Mouse (Mus musculus) MEL (cell line): Measurements from ENCODE around the gene Ipmk. TPM values are rescaled to one million over a fixed set of nuclear protein-coding genes. Genes with fewer than 3 reads are reported as not detected.

Source experiments
- DNase-seq: peaks from one replicate; pipeline ENCODE4 v3.0.0; 2011; ENCODE audit warnings: low read depth, low spot score
- H3K27ac ChIP-seq: 2 replicates; pipeline ENCODE4 v1.5.1; 2012; ENCODE audit warnings: low read depth, mild to moderate bottlenecking, control low read depth, low read length, moderate library complexity; ENCODE audit not compliant: control insufficient read depth
- H3K27me3 ChIP-seq, 2 experiments: fragments of 150-350 bp in 1 of 2; sonication (generic) in 1 of 2; 2 replicates each; pipeline ENCODE4 v1.6.1; 2012; ENCODE audit warnings: low read length in 2 of 2, mild to moderate bottlenecking in 2 of 2, improper control_type of control experiment in 1 of 2, moderate library complexity in 1 of 2; ENCODE audit not compliant: insufficient read depth in 2 of 2, control insufficient read depth in 1 of 2
- H3K36me3 ChIP-seq, 2 experiments: 2 replicates each; pipeline ENCODE4 v1.6.1; 2012 to 2014; ENCODE audit warnings: low read length in 2 of 2, improper control_type of control experiment in 1 of 2, inconsistent platforms in 1 of 2, mild to moderate bottlenecking in 1 of 2; ENCODE audit not compliant: insufficient read depth in 2 of 2, control insufficient read depth in 1 of 2
- H3K4me1 ChIP-seq, 2 experiments: fragments of 150-350 bp in 1 of 2; sonication (generic) in 1 of 2; 2 replicates each; pipeline ENCODE4 v1.6.1; 2012; ENCODE audit warnings: low read length in 2 of 2, improper control_type of control experiment in 1 of 2, mild to moderate bottlenecking in 1 of 2; ENCODE audit not compliant: insufficient read depth in 2 of 2, control insufficient read depth in 1 of 2
- H3K4me3 ChIP-seq, 2 experiments: fragments of 150-350 bp in 1 of 2; sonication (generic) in 1 of 2; 2 replicates each; pipeline ENCODE4 v1.5.1; 2012; ENCODE audit warnings: low read depth in 2 of 2, low read length in 2 of 2, mild to moderate bottlenecking in 2 of 2, moderate library complexity in 2 of 2, control low read depth in 1 of 2, improper control_type of control experiment in 1 of 2; ENCODE audit not compliant: control insufficient read depth in 1 of 2, insufficient read depth in 1 of 2
- H3K79me2 ChIP-seq: 2 replicates; pipeline ENCODE4 v1.6.1; 2012; ENCODE audit warnings: mild to moderate bottlenecking, low read length, moderate library complexity; ENCODE audit not compliant: control insufficient read depth, poor library complexity, insufficient read depth
- H3K9ac ChIP-seq: 2 replicates; pipeline ENCODE4 v1.6.1; 2012; ENCODE audit warnings: low read depth, mild to moderate bottlenecking, control low read depth, low read length, moderate library complexity; ENCODE audit not compliant: control insufficient read depth, poor library complexity, severe bottlenecking
- H3K9me3 ChIP-seq: fragments of 150-350 bp; sonication (generic); replicated peaks from 2 replicates; pipeline ENCODE4 v1.6.1; 2012; ENCODE audit warnings: mild to moderate bottlenecking, low read length, improper control_type of control experiment, moderate library complexity; ENCODE audit not compliant: insufficient read depth
- BHLHE40 ChIP-seq: IDR thresholded peaks from 2 replicates; pipeline ENCODE4 v1.6.1; 2012; ENCODE audit warnings: low read depth, mild to moderate bottlenecking, inconsistent platforms, low read length, improper control_type of control experiment, borderline replicate concordance
- CHD1 ChIP-seq: IDR thresholded peaks from 2 replicates; pipeline ENCODE4 v1.6.1; 2012; ENCODE audit warnings: low read depth, mild to moderate bottlenecking, inconsistent platforms, low read length, improper control_type of control experiment
- CHD2 ChIP-seq: IDR thresholded peaks from 2 replicates; pipeline ENCODE4 v1.6.1; 2011; ENCODE audit warnings: low read length, improper control_type of control experiment
- CTCF ChIP-seq, 3 experiments: IDR thresholded peaks in 2 of 3; conservative IDR thresholded peaks in 1 of 3; 2 replicates each; pipeline ENCODE4 v1.5.1; 2011 to 2012; ENCODE audit warnings: low read length in 3 of 3, low read depth in 2 of 3, mild to moderate bottlenecking in 2 of 3, improper control_type of control experiment in 1 of 3, inconsistent platforms in 1 of 3, mixed read lengths in 1 of 3, moderate library complexity in 1 of 3; ENCODE audit not compliant: control insufficient read depth in 1 of 3, insufficient read depth in 1 of 3, poor library complexity in 1 of 3, severe bottlenecking in 1 of 3
- E2F4 ChIP-seq: IDR thresholded peaks from 2 replicates; pipeline ENCODE4 v1.6.1; 2011; ENCODE audit warnings: low read depth, low read length, improper control_type of control experiment, borderline replicate concordance
- EP300 ChIP-seq, 2 experiments: IDR thresholded peaks; 2 replicates each; pipeline ENCODE4 v1.6.1; 2011; ENCODE audit warnings: improper control_type of control experiment in 2 of 2, low read length in 2 of 2, low read depth in 1 of 2, mild to moderate bottlenecking in 1 of 2
- ETS1 ChIP-seq: IDR thresholded peaks from 2 replicates; pipeline ENCODE4 v1.6.1; 2012; ENCODE audit warnings: low read depth, mild to moderate bottlenecking, inconsistent platforms, low read length, improper control_type of control experiment, moderate library complexity
- HCFC1 ChIP-seq: IDR thresholded peaks from 2 replicates; pipeline ENCODE4 v1.6.1; 2012; ENCODE audit warnings: low read depth, mild to moderate bottlenecking, inconsistent platforms, low read length, improper control_type of control experiment, moderate library complexity
- JUND ChIP-seq: IDR thresholded peaks from 2 replicates; pipeline ENCODE4 v1.6.1; 2011; ENCODE audit warnings: low read depth, mild to moderate bottlenecking, improper control_type of control experiment, low read length
- KAT2A ChIP-seq: conservative IDR thresholded peaks from 2 replicates; pipeline ENCODE4 v1.6.1; 2012; ENCODE audit warnings: low read depth, low read length, improper control_type of control experiment, inconsistent platforms
- MAFK ChIP-seq: IDR thresholded peaks from 2 replicates; pipeline ENCODE4 v1.6.1; 2011; ENCODE audit warnings: low read depth, mild to moderate bottlenecking, low read length, improper control_type of control experiment, borderline replicate concordance
- MEF2A ChIP-seq: IDR thresholded peaks from 2 replicates; pipeline ENCODE4 v1.6.1; 2014; ENCODE audit warnings: low read depth, mild to moderate bottlenecking, inconsistent platforms, low read length, improper control_type of control experiment; ENCODE audit not compliant: poor library complexity, insufficient replicate concordance, severe bottlenecking; ENCODE audit errors: extremely low read depth
- NELFE ChIP-seq: IDR thresholded peaks from 2 replicates; pipeline ENCODE4 v1.6.1; 2011; ENCODE audit warnings: low read depth, low read length, improper control_type of control experiment
- NRF1 ChIP-seq: IDR thresholded peaks from 2 replicates; pipeline ENCODE4 v1.6.1; 2014; ENCODE audit warnings: low read depth, mild to moderate bottlenecking, inconsistent platforms, low read length, improper control_type of control experiment, moderate library complexity; ENCODE audit not compliant: poor library complexity, insufficient read depth, severe bottlenecking
- POLR2A ChIP-seq, 2 experiments: IDR thresholded peaks; 2 replicates each; pipeline ENCODE4 v1.6.1; 2011 to 2012; ENCODE audit warnings: low read length in 2 of 2, mild to moderate bottlenecking in 2 of 2, control low read depth in 1 of 2, improper control_type of control experiment in 1 of 2, low read depth in 1 of 2, moderate library complexity in 1 of 2; ENCODE audit not compliant: control insufficient read depth in 1 of 2, insufficient read depth in 1 of 2, poor library complexity in 1 of 2
- POLR2AphosphoS2 ChIP-seq: IDR thresholded peaks from 2 replicates; pipeline ENCODE4 v1.6.1; 2011; ENCODE audit warnings: low read length, improper control_type of control experiment
- RAD21 ChIP-seq: IDR thresholded peaks from 2 replicates; pipeline ENCODE4 v1.6.1; 2011; ENCODE audit warnings: mild to moderate bottlenecking, low read depth, low read length, improper control_type of control experiment
- RCOR1 ChIP-seq: IDR thresholded peaks from 2 replicates; pipeline ENCODE4 v1.6.1; 2012; ENCODE audit warnings: low read depth, mild to moderate bottlenecking, inconsistent platforms, low read length, improper control_type of control experiment
- SIN3A ChIP-seq: IDR thresholded peaks from 2 replicates; pipeline ENCODE4 v1.6.1; 2012; ENCODE audit warnings: low read length, improper control_type of control experiment, inconsistent platforms
- SMC3 ChIP-seq: IDR thresholded peaks from 2 replicates; pipeline ENCODE4 v1.6.1; 2011; ENCODE audit warnings: low read depth, low read length, improper control_type of control experiment
- TAL1 ChIP-seq: IDR thresholded peaks from 2 replicates; pipeline ENCODE4 v1.6.1; 2012; ENCODE audit warnings: mild to moderate bottlenecking, inconsistent platforms, low read length, moderate library complexity, mixed read lengths
- TCF12 ChIP-seq: IDR thresholded peaks from 2 replicates; pipeline ENCODE4 v1.6.1; 2014; ENCODE audit warnings: low read depth, mild to moderate bottlenecking, inconsistent platforms, low read length, improper control_type of control experiment, moderate library complexity
- USF1 ChIP-seq: IDR thresholded peaks from 2 replicates; pipeline ENCODE4 v1.6.1; 2014; ENCODE audit warnings: low read depth, mild to moderate bottlenecking, inconsistent platforms, low read length, improper control_type of control experiment, moderate library complexity
- USF2 ChIP-seq, 2 experiments: IDR thresholded peaks; 2 replicates each; pipeline ENCODE4 v1.6.1; 2011 to 2012; ENCODE audit warnings: improper control_type of control experiment in 2 of 2, low read length in 2 of 2, borderline replicate concordance in 1 of 2, inconsistent platforms in 1 of 2, low read depth in 1 of 2, mild to moderate bottlenecking in 1 of 2; ENCODE audit not compliant: insufficient read depth in 1 of 2
- ZC3H11A ChIP-seq: IDR thresholded peaks from 2 replicates; pipeline ENCODE4 v1.6.1; 2012; ENCODE audit warnings: low read depth, mild to moderate bottlenecking, inconsistent platforms, low read length, improper control_type of control experiment
- ZKSCAN1 ChIP-seq: IDR thresholded peaks from 2 replicates; pipeline ENCODE4 v1.6.1; 2012; ENCODE audit warnings: low read depth, mild to moderate bottlenecking, inconsistent platforms, low read length, improper control_type of control experiment, moderate library complexity
- ZNF384 ChIP-seq: IDR thresholded peaks from 2 replicates; pipeline ENCODE4 v1.6.1; 2012; ENCODE audit warnings: low read depth, mild to moderate bottlenecking, inconsistent platforms, low read length, improper control_type of control experiment
- polyA plus RNA-seq, 2 experiments: library from polyadenylated mRNA; stranded (reverse) in 1 of 2; unstranded in 1 of 2; fragments of >175 nt in 1 of 2; fragments of >200 nt in 1 of 2; gene quantifications; 2 replicates each; pipeline versions ENCODE4 v1.2.1 to v1.2.4; 2012; ENCODE audit warnings: low replicate concordance in 2 of 2, low read depth in 1 of 2; ENCODE audit not compliant: insufficient read length in 2 of 2, insufficient read depth in 1 of 2, missing spikeins in 1 of 2
- total RNA-seq: library from RNA; depleted of rRNA; stranded (reverse); fragments of 300-350 nt; gene quantifications from 2 replicates; pipeline ENCODE4 v1.2.3, GENCODE M21; 2012

The Ipmk gene
- total and polyA plus RNA-seq, 3 experiments: 21.0 to 36.7 TPM; not detected in 1

DNA sequence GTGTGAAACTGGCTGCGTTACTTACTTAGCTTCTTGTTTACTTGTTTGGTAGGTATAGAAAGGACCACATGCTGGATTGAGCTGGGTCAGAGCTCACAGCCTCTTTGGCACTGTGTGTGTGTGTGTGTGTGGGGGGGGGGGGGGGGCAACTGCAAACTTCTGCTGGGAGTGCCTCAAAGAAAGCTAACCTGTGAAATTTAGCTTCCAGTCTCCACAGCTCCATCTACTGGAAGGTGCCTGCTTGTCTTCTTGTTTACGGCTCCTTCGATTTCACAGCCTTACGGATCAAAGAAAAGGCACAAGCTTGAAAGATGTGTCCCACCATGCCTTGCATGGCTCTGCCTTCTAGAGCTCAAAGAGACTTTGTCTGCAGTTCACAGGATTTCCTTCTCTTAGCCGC lies 45.1 kb upstream of the Ipmk start:
- Histone ChIP-seq H3K79me2 (no peaks in the 10 kb centered on the region), H3K27ac (no peak overlapping the region), H3K36me3 (no peaks in the 10 kb centered on the region; a peak in 1 of 4 replicates), H3K4me1 (no peaks in the 10 kb centered on the region), H3K9ac (no peak overlapping the region), H3K4me3 (no peak overlapping the region), H3K27me3 (peaks cover 0 to 2% of the 10 kb centered on the region in 2 experiments; a peak in 1 of 4 replicates), H3K9me3 (no peaks in the 10 kb centered on the region)
- DNase-seq: peak; percentile 45
- no peak for TF ChIP-seq RAD21
- TF ChIP-seq CTCF (IDR thresholded peaks at IDR 0.05 in 2 of 3, conservative IDR thresholded peaks at IDR 0.05 in 1 of 3; ENCODE audit: control insufficient read depth in 1 of 3, insufficient read depth in 1 of 3, low read depth in 2 of 3, low read length in 3 of 3, poor library complexity in 1 of 3, severe bottlenecking in 1 of 3): peak in 2 of 3 experiments; percentile 19 to 44; a peak in 3 of 6 replicates
- TF ChIP-seq MAFK: no peak
- no peak for TF ChIP-seq SIN3A
- no peak for TF ChIP-seq BHLHE40

DNA sequence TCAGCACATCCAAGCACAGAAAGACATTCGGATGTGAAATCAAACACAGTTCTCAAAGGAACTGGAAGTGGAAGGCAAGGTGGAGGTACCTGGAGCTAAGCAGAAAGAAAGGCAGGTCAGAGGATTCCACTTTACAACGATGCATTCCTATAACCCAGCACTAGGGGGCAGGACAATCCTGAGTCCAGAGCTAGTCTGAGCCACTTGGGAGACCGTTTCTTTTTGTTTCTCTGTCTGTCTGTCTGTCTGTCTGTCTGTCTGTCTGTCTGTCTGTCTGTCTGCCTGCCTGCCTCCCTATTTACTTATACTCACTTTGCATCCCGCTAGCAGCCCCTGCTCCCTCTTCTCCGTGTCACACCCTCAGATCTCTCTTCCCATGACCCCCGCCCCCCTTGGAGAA lies 41.4 kb upstream of the Ipmk start:
- H3K4me3 ChIP-seq: peak overlapping the region; percentile 59 to 75
- TF ChIP-seq SMC3 (peak; percentile 63), USF2 (IDR thresholded peaks at IDR 0.05; ENCODE audit: borderline replicate concordance in 1 of 2, insufficient read depth in 1 of 2, low read depth in 1 of 2, low read length in 2 of 2) (no peak), MAFK (no peak), CTCF (IDR thresholded peaks at IDR 0.05 in 2 of 3, conservative IDR thresholded peaks at IDR 0.05 in 1 of 3; ENCODE audit: control insufficient read depth in 1 of 3, insufficient read depth in 1 of 3, low read depth in 2 of 3, low read length in 3 of 3, poor library complexity in 1 of 3, severe bottlenecking in 1 of 3) (peak; percentile 65 to 77 (median 76)), TCF12 (no peak), MEF2A (no peak), ZKSCAN1 (no peak), EP300 (IDR thresholded peaks at IDR 0.05; ENCODE audit: low read depth in 1 of 2, low read length in 2 of 2) (0 out of 4 replicates have a peak, but pooled peaks of 1 of the 2 experiments have one; percentile 4), TAL1 (no peak), ZC3H11A (peak; percentile 47), HCFC1 (peak; percentile 17; the same call in 1 of the 2 replicates), RAD21 (peak; percentile 67), ETS1 (no peak), E2F4 (no peak), JUND (no peak), CHD1 (no peak), USF1 (no peak), POLR2AphosphoS2 (no peak), NRF1 (no peak), SIN3A (peak; percentile 47), CHD2 (no peak), ZNF384 (peak; percentile 65), POLR2A (IDR thresholded peaks at IDR 0.05; ENCODE audit: control insufficient read depth in 1 of 2, insufficient read depth in 1 of 2, low read depth in 1 of 2, low read length in 2 of 2, poor library complexity in 1 of 2) (no peak), NELFE (no peak), RCOR1 (no peak), KAT2A (no peak)
- TF ChIP-seq, all 39 proteins: peak for 8
- Histone ChIP-seq H3K27ac (no peak overlapping the region), H3K9ac (peak overlapping the region; percentile 33), H3K79me2 (no peaks in the 10 kb centered on the region), H3K9me3 (no peaks in the 10 kb centered on the region), H3K27me3 (no peaks in the 10 kb centered on the region; a peak in 1 of 4 replicates), H3K4me1 (no peaks in the 10 kb centered on the region), H3K36me3 (no peaks in the 10 kb centered on the region; a peak in 1 of 4 replicates)
- DNase-seq: peak; percentile 85
